Mouse (Mus musculus): ENCODE results near the gene Hc.

The Hc gene

DNA sequence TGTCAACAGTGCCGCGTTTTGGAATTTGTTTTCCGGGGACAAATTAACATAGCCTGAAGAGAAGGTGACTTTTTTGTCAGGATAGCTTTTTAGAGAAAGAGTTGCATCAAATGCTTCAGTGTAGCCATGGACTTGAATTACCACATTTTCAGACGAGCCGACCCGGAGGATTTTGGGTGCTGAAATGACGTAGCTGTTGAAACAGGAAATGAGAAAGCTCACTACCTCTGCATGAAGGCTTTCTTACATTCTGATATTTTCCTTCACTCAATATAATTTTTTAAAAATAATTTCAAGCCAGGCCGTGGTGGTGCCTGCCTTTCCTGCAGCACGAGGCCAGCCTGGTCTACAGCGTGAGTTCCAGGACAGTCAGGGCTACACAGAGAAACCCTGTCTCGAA, 4.0 kb downstream of the Hc start:
- no peak for DNase-seq (ENCODE audit: low spot score)

DNA sequence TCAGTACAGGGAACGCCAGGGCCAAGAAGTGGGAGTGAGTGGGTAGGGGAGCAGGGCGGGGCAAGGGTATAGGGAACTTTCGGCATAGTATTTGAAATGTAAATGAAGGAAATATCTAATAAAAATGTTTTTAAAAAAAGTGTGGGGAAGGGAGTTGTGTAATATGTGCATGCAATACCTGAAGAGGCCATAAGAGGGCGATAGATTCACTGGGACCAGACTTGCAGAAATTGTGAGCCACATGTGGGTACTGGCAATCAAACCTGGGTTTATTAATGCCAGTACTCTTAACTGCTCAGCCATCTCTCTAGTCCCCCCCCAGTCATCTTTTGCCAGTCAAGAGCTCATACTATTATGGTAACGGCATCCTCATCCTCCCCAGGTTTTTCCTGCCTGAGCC, 12.4 kb downstream of the Hc start:
- peak; percentile 47 for DNase-seq (ENCODE audit: low spot score)

DNA sequence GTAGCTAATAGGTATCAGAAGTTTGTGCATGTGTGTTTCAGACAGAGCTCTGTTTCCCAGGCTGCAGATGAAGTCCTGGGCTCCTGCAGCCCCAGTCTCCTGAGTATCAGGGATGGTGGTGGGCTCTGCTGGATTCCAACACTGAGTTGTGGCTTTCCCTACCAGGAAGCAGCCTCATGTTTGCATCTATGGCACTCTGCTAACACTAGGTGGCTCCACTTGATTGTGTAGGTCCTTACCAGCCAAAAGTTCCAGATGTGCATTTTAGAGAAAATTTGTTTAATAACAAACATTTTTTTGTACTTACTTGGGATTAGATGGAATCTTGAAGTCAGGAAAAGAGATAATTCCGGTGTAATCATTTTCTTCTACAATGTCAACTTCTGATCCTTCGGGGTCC, 16.3 kb downstream of the Hc start:
- DNase-seq (ENCODE audit: low spot score): peak; percentile 76

DNA sequence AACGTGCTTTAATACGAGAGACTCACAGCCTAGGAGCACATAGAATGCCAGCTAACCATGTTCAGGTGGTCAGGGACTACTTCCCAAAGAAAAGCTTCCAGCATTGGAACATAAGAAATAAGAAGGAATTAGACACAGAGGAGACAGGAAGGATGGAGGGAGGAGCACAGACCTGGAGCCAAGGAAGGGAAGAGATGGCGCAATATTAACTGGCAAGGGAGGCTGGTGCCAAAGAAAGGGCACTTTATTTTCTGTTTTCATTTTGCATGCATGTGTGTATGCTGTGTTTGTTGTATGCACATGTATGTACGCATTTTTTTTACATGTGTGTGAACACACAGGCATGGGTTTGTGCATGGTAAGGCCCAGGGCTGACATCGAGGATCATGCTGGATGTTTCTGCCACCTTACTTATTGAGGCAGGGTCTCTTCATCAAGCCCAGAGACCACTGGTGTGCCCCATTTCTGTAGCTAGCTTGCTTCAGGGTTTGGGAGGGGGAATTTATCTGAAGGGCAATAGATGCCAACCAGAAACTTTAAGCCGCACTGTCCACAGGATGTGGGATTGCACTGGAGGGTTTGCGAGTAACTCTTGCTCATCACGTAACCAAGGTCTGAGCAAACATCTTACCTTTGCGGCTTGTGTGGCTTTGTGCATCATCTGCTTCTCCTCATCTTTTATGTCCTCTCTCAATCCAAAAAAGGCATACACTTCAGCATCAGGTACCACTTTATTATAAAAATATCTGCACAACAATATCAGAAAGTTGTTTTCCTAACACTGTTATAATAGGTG, 22.5 kb downstream of the Hc start:
- peak; percentile 68 for DNase-seq (ENCODE audit: low spot score)

DNA sequence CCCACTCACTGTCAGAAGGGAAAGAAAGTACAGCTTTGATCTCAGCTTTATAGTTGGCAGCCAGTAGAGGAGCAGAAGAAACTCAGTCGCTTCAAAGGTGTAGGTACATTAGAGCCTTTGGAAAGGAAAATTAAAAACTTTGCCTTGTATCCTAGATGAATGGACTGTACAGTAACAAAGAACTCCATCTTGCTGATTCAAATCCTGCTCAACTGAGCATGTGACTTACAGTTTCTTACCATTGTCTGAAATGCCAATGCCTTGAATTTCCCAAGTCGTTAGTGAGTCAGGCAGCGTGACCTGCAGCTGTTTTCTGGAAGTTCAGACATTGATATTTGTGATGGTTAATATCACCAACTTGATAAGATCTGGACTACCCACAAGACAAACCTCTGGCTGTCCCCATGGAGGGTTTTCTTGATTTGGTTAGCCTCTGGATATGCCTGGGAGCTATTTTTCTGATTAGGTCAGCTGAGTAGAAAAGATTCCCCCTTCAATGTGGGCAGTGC, 36.5 kb downstream of the Hc start:
- DNase-seq (ENCODE audit: low spot score): no peak

DNA sequence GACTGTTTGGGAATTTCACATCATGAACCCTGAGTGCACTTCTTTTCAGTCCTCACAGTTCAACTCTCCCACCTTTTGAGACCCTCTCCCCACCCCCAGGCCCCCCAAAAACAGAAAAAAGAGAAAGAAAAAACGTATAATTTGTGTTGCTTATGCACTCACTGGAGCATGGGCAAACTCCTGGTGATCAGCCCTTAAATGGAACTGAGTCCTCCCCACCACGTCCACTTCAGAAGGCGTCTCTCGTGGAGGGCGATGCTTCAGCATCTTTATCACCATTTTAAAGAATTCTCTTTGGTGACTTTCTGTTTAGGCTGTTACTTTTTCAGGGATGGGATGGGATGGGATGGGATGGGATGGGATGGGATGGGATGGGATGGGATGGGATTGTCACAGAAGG, 39.4 kb downstream of the Hc start:
- no peak for DNase-seq (ENCODE audit: low spot score)

DNA sequence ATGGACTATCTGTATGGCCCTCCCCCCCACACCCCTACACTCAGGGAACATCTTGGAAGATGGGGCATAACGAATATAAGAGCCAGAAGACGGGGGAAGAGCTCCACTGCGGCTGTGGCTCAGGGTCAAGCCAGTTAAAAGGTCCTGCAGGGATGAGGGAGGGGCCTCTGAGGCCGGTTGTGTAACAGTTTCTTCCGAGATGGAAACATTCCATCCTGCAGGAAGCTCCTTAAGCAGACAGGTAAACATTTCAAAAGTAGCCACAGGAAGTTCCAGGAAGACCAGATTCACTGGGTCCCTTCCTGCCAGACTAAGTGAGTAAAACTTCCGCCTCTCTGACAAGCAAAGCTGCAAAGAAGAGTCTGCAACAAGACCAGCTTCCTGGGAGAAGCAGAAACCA, 45.4 kb downstream of the Hc start:
- DNase-seq (ENCODE audit: low spot score): no peak

DNA sequence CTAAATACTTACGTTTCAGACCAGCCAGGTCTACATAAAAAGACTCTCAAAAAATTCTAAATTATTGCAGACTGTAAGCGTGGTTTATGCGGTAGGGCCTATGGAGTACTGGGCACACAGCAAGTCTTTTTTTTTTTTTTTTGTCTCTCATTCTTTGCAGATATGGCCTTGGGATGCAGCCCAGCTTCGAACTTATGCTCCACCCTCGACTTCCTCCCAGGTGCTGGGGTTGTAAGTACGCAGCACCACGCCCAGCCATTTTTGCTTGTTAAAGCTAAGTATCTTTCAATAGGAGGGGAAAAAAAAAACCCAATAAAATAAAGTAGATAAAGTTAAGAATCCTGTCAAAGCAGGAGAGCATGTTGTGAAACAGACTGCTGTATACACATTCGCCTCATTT, 49.6 kb downstream of the Hc start:
- no peak for DNase-seq (ENCODE audit: low spot score)

DNA sequence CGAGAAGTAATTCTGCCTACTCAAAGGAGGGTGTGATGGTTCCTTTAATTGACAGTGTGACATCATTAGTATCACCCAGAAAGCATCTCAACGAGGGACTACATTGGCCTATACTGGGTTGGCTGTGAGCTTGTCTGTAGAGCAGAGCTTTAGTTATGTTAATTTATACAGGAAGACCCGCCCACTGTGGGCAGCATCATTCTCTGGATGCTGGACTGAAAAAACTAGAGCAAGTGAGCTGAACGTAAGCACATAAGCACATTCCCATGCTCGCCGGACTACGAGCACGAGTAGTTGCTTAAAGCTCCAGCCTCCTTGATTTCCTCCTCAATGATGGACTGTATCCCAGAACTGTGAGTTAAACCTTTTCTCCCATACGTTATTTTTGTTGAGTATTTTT, 62.3 kb downstream of the Hc start:
- DNase-seq (ENCODE audit: low spot score): no peak

DNA sequence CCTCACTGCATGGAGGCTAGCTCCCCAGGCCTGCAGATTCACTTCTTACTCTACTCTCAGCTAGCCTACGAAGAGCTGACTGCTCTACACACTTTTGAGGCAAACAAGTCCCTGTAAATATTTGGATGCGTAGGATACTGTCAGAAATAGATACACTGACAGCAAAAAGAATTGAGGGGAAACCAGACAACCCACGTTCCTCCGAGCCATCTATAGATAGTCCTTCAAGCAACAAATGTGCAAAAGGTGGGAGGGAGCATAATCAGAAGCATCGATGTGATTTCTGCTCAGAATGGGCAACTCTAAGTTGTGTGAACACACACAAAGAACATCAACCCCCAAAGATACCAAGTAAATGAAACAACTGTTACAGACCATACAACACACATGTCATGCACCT, 64.7 kb downstream of the Hc start:
- no peak for DNase-seq (ENCODE audit: low spot score)

DNA sequence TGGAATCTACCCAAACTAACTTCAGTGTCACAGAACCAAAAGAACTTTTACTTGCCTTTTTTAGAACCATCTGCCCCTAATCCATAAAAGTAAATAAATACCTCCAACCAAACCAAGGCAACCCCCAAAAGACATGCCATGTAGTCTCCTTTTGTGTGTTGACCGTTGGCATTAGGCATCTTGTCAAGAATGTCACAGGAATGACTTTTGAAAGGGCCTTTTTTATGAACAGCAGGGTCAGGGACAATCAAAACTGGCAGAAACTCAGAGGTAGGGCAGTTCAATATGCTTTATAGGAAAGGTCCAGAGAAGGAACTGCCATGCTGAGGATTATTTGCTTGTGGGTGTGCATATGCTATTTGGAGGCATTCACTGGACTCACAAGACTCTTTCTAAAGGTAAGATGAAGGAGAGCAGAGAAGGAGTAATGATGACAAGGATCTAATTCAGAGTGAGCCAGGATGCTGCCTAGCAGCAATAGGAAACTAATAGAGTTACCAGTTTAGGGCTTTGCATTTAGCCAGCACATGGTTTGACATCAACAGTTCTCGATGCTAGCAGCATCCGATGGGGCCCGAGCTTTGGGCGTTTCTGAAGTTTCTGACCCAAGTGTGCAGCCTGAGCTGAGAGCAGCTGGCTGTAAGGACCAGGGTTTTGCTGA, 67.4 kb downstream of the Hc start:
- DNase-seq (ENCODE audit: low spot score): no peak

DNA sequence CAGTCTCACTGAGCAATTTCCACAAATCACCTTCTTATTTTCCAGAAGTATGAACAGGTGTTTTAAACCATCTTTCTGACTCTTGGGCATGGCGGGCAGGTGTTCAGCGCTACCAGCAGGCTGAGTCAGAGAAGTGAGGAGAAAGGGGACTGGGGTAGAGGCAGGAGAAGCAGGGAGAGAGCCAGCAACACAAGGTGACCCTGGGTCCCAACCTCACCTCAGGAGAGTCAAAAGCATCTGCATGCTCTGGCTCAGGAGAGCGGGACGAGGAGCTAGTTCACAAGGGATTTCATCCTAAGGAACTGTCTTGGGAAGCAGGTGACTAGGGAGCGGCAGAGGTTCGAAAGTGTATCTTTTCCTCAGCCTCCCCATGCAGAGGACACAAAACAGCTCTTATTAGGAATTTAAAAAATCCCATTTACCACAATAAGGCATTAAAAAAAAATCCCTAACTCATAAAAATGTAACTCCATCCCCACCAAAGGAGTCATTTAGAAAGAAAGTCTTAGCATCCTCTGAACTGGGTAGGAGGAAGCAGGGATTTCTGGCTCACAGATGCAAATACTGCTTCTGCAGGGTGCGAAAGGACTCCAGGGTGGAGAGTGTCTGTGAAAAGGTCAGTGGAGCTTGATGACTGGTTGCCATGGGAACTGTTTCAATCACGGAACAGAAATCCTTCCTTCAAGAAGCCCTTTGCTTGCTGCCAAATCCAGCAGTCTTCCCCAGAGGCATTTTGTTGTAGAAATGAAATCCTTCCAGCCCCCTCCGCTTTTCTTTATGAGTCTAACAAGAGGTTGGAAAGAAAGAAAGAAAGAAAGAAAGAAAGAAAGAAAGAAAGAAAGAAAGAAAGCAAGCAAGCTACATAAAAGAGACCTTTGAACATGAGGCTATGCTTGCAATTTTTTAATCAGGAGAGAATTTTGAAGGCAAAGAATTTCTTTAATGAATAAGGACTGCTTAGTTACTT, 68.2 kb downstream of the Hc start:
- peak; percentile 26 for DNase-seq (ENCODE audit: low spot score)

DNA sequence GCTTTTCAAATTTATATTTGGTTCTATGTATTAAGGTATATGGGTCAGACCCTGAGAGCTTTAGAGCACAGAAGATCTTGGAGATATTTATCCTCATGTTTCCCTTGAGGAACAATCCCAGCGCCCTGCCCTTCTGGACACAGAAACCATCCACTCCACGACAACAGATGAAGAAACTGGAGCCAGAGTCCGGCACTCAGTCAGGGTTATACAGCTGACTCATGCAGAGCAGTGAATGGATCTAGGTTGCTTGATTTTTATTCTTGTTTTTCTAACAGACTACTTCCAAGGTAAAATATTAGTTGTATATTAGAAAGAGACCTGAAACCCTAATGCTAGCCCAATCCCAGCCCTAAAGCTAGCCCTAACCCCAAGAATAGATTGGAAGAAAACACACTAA, 69.3 kb downstream of the Hc start:
- DNase-seq (ENCODE audit: low spot score): no peak

DNA sequence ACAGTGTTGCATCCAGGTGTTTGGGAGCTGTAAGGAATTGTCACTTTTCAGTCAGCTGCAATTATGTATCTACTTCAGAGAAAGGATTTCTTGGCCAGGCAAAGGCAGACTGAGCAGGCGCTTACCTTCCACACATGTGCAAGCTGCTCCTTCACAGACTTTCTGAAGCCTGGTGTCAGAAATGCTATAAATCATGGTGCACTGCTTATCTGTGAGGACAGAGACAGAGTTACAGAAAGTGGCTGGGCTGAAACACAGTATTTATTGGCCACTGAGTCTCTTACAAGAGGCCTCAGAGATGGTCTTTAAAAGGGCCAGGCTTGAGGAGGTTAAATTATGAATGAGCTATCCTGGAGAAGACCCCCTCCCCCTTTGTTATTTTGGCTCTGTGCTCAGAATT, 71.5 kb downstream of the Hc start:
- no peak for DNase-seq (ENCODE audit: low spot score)

DNA sequence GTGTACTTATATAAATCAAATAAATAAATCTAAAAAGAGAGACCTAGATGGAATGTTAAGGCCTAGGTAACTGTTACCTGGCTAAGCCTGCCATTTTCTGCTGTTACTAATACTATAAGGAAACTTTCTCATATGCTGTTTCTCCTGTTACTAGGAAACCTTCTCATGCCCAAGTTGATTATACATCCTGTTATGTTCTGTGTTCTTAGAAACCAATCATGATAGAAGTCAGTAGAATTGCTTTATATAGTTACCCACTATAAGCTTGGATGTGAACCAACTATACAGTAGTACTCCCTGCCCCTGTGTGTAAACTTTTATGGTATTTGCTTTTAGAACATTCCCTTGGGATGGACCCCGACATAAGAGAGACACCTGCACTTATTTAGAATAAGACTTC, 73.6 kb downstream of the Hc start:
- no peak for DNase-seq (ENCODE audit: low spot score)

DNA sequence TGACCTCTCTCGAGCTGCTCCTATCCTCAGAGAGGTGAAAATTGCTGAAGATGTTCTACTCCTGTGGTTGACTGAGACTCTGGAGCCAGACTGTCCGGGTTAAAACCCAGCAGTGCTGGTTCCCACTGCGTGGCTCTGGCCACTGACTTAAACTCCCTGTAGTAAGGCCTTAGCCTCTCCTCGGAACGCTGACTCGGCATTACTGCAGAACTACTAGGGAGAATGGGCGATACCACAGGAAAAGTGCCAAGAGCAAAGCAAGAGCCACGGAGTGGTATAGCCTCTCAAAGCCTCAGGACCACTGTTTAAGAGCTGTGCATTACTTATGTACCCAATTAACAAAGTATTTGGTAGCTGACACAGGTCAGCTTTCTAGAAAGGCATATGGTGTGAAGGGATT, 76.4 kb downstream of the Hc start:
- no peak for DNase-seq (ENCODE audit: low spot score)

DNA sequence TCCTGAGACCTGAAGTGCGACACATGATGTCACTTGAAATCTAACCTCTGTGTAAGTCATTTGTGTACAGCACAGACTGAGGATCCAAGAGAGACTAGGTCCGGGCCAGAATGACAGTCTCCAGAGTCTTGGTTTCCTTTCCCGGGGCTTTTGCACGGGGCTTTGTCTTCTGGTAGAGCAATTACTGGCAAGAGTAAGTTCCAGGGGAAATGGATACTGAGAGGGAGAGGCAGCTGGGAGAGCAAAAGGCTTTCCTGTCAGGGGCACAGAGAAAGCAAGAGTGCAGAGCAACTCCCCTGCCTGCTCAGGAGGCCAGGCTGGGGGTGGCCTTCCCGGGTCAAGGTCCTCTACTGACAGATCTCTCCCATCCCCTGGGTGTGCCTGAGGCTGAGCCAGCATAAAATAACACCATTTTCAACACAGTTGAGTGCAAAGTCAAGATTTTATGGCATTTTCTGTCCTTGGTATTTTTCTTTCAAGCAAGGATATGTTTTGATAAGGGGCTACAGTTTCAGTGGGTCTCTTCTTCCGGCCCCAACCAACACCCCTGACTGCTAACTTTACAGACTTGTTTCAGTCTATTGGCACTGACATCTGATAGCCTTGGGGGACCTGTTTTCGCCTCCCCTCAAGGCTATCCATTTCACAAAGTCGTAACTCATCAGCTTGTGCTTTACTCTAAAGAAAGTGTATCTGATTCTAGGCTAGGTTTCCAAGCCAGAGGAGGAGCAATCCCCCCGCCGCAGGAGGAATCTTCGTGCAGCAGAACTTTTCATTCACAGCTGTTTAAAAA, 78.1 kb downstream of the Hc start:
- DNase-seq (ENCODE audit: low spot score): no peak

DNA sequence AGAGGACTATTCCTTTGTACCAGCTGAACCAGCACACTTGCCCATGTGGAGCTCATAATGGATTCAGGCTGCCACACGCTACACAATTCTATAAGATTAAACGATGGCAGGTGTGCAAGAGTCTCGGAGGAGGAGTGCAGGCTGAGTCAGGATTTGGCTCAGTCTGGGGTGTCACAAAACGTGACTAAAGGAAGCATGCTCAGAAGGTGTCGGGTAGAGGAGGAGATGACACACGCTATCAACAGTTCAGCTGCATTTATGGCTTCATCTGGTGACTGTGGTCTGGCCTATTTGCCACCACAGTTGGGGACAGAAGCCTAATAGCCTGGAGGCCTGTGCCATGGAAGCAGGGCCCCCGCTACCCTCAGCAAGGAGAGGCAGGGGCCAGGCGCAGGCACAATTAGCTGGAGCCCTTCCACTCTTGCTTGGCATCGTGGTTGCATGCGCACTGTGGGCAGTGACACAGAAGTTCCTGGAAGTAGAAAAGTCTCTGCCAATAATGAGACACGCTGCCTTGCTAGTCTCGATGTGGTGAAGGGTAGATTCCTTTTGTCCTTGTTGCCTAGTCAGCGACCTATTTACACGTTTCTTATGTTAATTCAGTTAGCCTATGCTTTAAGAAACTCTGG, 79.0 kb downstream of the Hc start:
- DNase-seq (ENCODE audit: low spot score): no peak

DNA sequence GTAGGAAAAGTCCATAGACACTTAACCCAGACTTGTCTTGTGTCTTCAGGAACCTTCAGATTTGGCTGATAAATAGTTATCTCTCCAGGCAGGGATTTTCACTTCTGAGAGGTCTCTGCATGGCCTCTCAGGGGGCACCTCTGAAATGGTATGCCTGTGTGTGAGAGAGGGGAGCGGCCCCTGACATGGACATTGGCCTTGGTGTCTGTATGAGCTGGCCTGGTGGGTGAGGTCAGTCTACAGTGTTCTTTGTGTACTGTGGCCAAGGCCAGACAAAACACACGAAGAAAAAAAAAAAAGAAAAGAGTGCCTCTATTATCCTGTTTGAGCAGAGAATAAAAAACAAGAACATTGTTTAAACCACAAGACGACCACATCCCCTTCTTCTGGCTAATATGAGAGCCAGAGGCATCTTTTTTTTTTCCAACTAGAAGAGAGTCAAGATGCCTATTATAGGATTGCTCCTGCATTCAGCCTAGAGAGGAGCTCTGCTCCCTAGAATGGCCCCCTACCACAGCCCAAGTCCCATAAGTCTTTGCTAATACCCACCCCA, 81.7 kb downstream of the Hc start:
- DNase-seq (ENCODE audit: low spot score): no peak

DNA sequence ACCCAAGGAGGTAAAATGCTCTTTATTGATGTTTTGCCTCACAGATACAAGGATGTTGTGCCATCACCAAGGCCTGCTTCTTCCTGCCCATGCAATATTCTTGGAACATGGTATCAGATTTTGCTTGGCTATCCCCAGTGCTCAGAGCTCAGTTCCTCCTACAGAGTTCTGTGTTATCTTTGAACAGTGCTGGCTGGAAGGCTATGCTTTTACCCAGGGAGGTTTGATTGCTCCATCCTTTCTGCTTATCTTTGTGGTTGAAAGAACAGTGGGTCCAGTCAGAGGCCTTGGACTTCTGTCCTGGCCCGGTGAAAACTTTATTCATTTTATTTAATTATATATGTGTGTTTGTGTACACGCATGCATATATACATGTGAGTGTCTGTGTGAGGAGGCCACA, 83.0 kb downstream of the Hc start:
- DNase-seq (ENCODE audit: low spot score): no peak

Measured in adipocyte (in vitro differentiated cells).